Mouse (Mus musculus) midbrain, embryonic 11.5 days (tissue): ENCODE measurements around the gene Adap1. TPM values are rescaled to one million over a fixed set of nuclear protein-coding genes. Genes with fewer than 3 reads are reported as not detected.

Experiments
- ATAC-seq: fragments of 200-750 bp; cut with Nextera tagmentation; 2 replicates; pipeline ENCODE4 v1.8.0; 2017; ENCODE audit warnings: moderate TSS enrichment, moderate library complexity; ENCODE audit not compliant: low FRiP score
- DNase-seq: peaks from one replicate; pipeline ENCODE4 v3.0.0; 2015; ENCODE audit warnings: low spot score; ENCODE audit errors: missing footprints
- H3K27ac ChIP-seq: fragments of 300-500 bp; sonication (generic); 2 replicates; pipeline ENCODE4 v1.5.1; 2014; ENCODE audit warnings: low read depth, low read length
- H3K27me3 ChIP-seq: fragments of 300-500 bp; sonication (generic); 2 replicates; pipeline ENCODE4 v1.6.1; 2014; ENCODE audit warnings: mild to moderate bottlenecking, low read length, moderate library complexity, mixed read lengths; ENCODE audit not compliant: control insufficient read depth, insufficient read depth
- H3K36me3 ChIP-seq: fragments of 300-500 bp; sonication (generic); 2 replicates; pipeline ENCODE4 v1.6.1; 2014; ENCODE audit warnings: mild to moderate bottlenecking, low read length, moderate library complexity, mixed read lengths; ENCODE audit not compliant: control insufficient read depth, insufficient read depth
- H3K4me1 ChIP-seq: fragments of 300-500 bp; sonication (generic); 2 replicates; pipeline ENCODE4 v1.6.1; 2014; ENCODE audit warnings: low read length; ENCODE audit not compliant: control insufficient read depth, insufficient read depth
- H3K4me2 ChIP-seq: fragments of 300-500 bp; sonication (generic); 2 replicates; pipeline ENCODE4 v1.6.1; 2014; ENCODE audit warnings: mild to moderate bottlenecking, moderate library complexity
- H3K4me3 ChIP-seq: fragments of 300-500 bp; sonication (generic); 2 replicates; pipeline ENCODE4 v1.5.1; 2014; ENCODE audit warnings: low read depth, low read length
- H3K9ac ChIP-seq: fragments of 300-500 bp; sonication (generic); 2 replicates; pipeline ENCODE4 v1.6.1; 2014; ENCODE audit warnings: low read length
- H3K9me3 ChIP-seq: fragments of 300-500 bp; sonication (generic); 2 replicates; pipeline ENCODE4 v1.6.1; 2016; ENCODE audit warnings: low read length; ENCODE audit not compliant: control insufficient read depth
- WGBS: fragments of 180-500 bp; shearing (Covaris S2); extraction: QIAGEN DNeasy Blood & Tissue Kit; methylation state at CpG from one replicate; pipeline ENCODE4 v1.1.7; 2014; 5-methylcytosine and 5-hydroxymethylcytosine counted together
- polyA plus RNA-seq: library from polyadenylated mRNA; unstranded; fragments of >200 nt; fragmentation: Nextera tagmentation; extraction: Ambion mirVana; gene quantifications from 2 replicates; pipeline ENCODE4 v1.2.1, GENCODE M21; 2014

The Adap1 gene
- polyA plus RNA-seq, 1 experiment from 2014 or later, result 2.4 TPM

DNA sequence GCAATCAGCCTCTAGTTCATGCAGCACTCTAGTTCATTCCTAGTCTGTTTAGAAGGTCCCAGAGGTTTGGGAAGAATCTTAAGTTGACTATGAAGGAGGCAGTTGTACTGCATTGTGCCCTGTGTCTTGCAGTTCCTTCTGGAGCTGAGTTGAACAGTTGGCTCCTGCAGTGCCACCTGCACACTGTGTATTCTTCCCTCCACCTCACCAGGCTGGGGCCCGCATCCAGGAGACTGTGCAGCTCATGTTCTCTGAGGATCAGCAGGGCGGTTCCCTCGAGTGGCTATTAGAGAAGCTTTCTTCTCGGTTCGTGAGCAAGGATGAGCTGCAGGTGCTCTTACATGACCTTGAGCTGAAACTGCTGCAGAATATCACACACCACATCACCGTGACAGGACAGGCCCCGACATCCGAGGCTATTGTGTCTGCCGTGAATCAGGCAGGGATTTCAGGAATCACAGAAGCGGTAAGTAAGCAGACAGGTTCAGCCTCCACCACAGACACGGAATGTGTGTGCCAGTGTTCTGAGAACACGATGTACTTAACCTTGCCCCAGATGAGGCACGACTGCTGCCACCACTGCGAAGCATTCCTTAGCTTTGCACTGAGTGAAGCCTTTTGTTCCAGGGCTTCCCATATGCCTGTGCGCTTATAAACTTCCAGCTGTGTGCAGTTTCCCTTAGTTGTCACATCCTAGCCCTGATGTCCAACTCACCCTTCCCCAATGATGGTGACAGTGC is 84.2 kb downstream of the Adap1 start:
- DNase-seq (no peak), ATAC-seq (no peak)
- no peaks in the 10 kb centered on the region for H3K4me1 ChIP-seq
- no peak overlapping the region for H3K9ac ChIP-seq
- no peak overlapping the region for H3K4me3 ChIP-seq
- WGBS, result 92% methylated on average over 15 of the region's 15 CpGs
- H3K9me3 ChIP-seq, result no peaks in the 10 kb centered on the region
- H3K4me2 ChIP-seq, result no peak overlapping the region
- H3K27ac ChIP-seq, result no peak overlapping the region
- H3K27me3 ChIP-seq, result no peaks in the 10 kb centered on the region
- peaks cover 24% of the 10 kb centered on the region for H3K36me3 ChIP-seq

GRCm38 (mm10) chr5:139237436-139237835 is 88.0 kb downstream of the Adap1 start:
- Histone ChIP-seq H3K4me2 (no peak overlapping the region), H3K27me3 (no peaks in the 10 kb centered on the region), H3K36me3 (peaks cover 22% of the 10 kb centered on the region), H3K9me3 (no peaks in the 10 kb centered on the region), H3K4me1 (no peaks in the 10 kb centered on the region), H3K4me3 (no peak overlapping the region), H3K9ac (no peak overlapping the region), H3K27ac (no peak overlapping the region)
- WGBS, result 91% methylated on average over 4 of the region's 4 CpGs
- ATAC-seq (no peak), DNase-seq (no peak)

DNA sequence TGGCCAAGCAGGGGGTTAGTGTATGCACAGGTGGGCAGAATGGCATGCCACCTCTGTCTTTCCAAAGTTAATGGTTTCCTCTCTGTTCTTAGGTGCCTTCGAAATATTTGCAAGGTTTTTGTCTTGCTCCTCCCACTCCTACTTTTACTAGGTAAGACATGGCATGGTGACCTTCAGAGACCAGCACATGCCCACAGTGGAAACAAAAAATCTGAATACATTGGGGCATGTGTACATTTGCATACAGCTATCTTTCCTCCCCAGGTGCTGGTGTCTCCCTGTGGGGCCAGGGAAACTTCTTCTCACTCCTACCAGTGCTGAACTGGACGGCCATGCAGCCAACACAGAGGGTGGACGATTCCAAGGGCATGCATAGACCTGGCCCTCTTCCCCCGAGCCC is 91.0 kb downstream of the Adap1 start:
- Histone ChIP-seq H3K36me3 (peaks cover 20% of the 10 kb centered on the region), H3K9ac (no peak overlapping the region), H3K4me1 (no peaks in the 10 kb centered on the region), H3K9me3 (no peaks in the 10 kb centered on the region), H3K4me3 (no peak overlapping the region), H3K27ac (no peak overlapping the region), H3K4me2 (no peak overlapping the region), H3K27me3 (no peaks in the 10 kb centered on the region)
- ATAC-seq (no peak), DNase-seq (no peak)
- WGBS, result 87% methylated on average over 4 of the region's 4 CpGs

DNA sequence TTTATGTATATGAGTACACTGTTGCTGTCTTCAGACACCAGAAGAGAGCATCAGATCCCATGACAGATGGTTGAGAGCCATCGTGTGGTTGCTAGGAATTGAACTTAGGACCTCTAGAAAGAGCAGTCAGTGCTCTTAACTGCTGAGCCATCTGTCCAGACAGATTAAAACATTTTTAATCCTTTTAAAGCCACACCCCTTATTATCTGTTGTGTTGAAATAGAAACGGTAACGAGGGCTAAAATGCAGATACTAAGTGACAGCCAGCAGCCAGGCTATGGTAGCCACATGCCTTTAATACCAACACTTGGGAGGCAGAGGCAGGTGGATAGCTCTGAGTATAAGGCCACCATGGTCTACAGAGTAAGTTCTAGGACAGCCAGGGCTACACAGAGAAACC is 93.3 kb downstream of the Adap1 start:
- ATAC-seq, result no peak
- H3K4me2 ChIP-seq, result no peak overlapping the region
- H3K9me3 ChIP-seq, result no peaks in the 10 kb centered on the region
- DNase-seq, result no peak
- H3K36me3 ChIP-seq, result peaks cover 19% of the 10 kb centered on the region
- H3K27ac ChIP-seq, result no peak overlapping the region
- no peaks in the 10 kb centered on the region for H3K27me3 ChIP-seq
- WGBS, result 81% methylated on average over 3 of the region's 3 CpGs
- no peak overlapping the region for H3K4me3 ChIP-seq
- H3K9ac ChIP-seq, result no peak overlapping the region
- no peaks in the 10 kb centered on the region for H3K4me1 ChIP-seq

GRCm38 (mm10) chr5:139229716-139230115 is 95.7 kb downstream of the Adap1 start:
- DNase-seq (no peak), ATAC-seq (no peak)
- H3K4me2 ChIP-seq, result no peak overlapping the region
- H3K27ac ChIP-seq, result no peak overlapping the region
- WGBS, result 95% methylated on average over 3 of the region's 3 CpGs
- peaks cover 21% of the 10 kb centered on the region for H3K36me3 ChIP-seq
- H3K4me1 ChIP-seq, result no peaks in the 10 kb centered on the region
- H3K9me3 ChIP-seq, result no peaks in the 10 kb centered on the region
- H3K9ac ChIP-seq, result no peak overlapping the region
- H3K4me3 ChIP-seq, result no peak overlapping the region
- no peaks in the 10 kb centered on the region for H3K27me3 ChIP-seq

DNA sequence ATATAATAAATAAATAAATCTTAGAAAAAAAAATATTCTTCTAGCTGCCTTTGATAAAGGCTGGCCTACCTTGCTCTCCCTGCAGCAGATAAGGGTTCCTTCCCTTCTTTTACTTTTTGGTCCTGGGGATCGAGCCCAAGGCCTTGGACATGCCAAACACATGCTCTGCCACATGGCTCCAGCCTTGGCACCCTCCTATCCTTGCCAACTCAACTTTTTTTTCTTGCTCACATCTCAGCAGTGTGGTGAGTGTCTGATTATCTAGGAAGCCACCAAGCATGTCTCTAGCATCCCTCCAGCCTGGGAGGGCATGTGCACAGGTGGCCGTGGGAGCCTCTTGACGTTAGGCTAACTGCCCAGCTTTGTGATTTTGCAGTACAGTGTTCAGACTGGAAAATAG is 97.1 kb downstream of the Adap1 start:
- Histone ChIP-seq H3K4me1 (no peaks in the 10 kb centered on the region), H3K27ac (no peak overlapping the region), H3K9ac (no peak overlapping the region), H3K9me3 (no peaks in the 10 kb centered on the region), H3K27me3 (no peaks in the 10 kb centered on the region), H3K4me3 (no peak overlapping the region), H3K4me2 (no peak overlapping the region), H3K36me3 (peaks cover 19% of the 10 kb centered on the region)
- DNase-seq (no peak), ATAC-seq (no peak)
- 96% methylated on average over 3 of the region's 3 CpGs for WGBS

GRCm38 (mm10) chr5:139227645-139228044 is 97.8 kb downstream of the Adap1 start:
- no peaks in the 10 kb centered on the region for H3K27me3 ChIP-seq
- peaks cover 19% of the 10 kb centered on the region for H3K36me3 ChIP-seq
- no peak for ATAC-seq
- H3K27ac ChIP-seq, result no peak overlapping the region
- no peak overlapping the region for H3K4me3 ChIP-seq
- H3K4me1 ChIP-seq, result no peaks in the 10 kb centered on the region
- DNase-seq, result no peak
- H3K9ac ChIP-seq, result no peak overlapping the region
- 95% methylated on average over 2 of the region's 2 CpGs for WGBS
- H3K4me2 ChIP-seq, result no peak overlapping the region
- H3K9me3 ChIP-seq, result no peaks in the 10 kb centered on the region

GRCm38 (mm10) chr5:139227236-139227635 is 98.2 kb downstream of the Adap1 start:
- no peak overlapping the region for H3K9ac ChIP-seq

GRCm38 (mm10) chr5:139223331-139223730 is 102.1 kb downstream of the Adap1 start:
- Histone ChIP-seq H3K4me1 (no peaks in the 10 kb centered on the region), H3K4me3 (no peak overlapping the region), H3K36me3 (peaks cover 14% of the 10 kb centered on the region), H3K27me3 (no peaks in the 10 kb centered on the region), H3K9me3 (no peaks in the 10 kb centered on the region), H3K4me2 (no peak overlapping the region), H3K27ac (no peak overlapping the region), H3K9ac (no peak overlapping the region)
- WGBS, result 95% methylated on average over 10 of the region's 10 CpGs
- ATAC-seq (no peak), DNase-seq (no peak)

More at GRCm38 (mm10) chr5:139227236-139227635, 98.2 kb downstream of the Adap1 start:
- DNase-seq (no peak), ATAC-seq (no peak)
- Histone ChIP-seq H3K9me3 (no peaks in the 10 kb centered on the region), H3K27me3 (no peaks in the 10 kb centered on the region), H3K4me3 (no peak overlapping the region), H3K27ac (no peak overlapping the region), H3K36me3 (peaks cover 19% of the 10 kb centered on the region), H3K4me1 (no peaks in the 10 kb centered on the region), H3K4me2 (no peak overlapping the region)
- 95% methylated on average over 4 of the region's 4 CpGs for WGBS
